Mouse (Mus musculus) urinary bladder, postnatal 10 days (tissue): ENCODE data around the gene Plekho2.

Experiments
- DNase-seq: peaks from one replicate; pipeline ENCODE4 v3.0.0; 2022; ENCODE audit warnings: low spot score

The Plekho2 gene

DNA sequence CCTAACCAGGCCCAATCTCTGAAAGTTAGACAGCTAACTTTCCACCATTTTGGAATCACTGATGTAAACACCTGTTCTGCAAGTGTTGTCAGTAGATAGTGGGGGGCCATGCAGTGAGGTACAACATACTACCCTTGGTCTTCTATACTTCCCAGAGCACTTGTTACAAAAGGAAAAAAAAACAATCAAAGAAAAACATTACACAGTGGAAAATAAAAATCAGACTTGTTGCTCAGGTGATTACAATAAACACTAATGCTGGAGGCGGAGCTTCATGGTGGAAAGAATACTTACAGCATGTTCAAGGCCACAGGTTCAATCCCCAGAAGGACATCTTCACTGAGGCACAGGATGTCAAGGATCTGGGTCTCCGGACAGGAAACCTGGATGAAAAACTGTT is 27.1 kb downstream of the Plekho2 start:
- DNase-seq: no peak

DNA sequence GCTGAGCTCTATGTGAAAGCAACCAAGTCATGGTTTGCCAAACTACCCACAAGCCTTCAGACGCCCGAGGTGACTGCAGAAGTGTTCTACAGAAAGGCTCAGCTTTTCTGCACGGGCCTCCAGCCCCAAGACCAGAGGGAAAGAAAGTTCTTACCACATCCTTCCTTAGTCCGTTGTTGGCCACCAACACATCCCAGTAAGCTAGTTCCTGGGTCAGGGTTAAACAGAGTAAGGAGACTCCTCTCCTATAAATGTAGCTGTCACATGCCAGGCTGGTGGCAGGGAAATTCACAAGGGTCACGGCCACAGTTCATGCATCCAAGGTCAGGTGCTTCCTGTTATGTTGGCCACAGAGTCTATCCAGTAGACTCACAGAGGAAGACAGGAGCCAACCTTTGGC is 27.7 kb downstream of the Plekho2 start:
- no peak for DNase-seq

DNA sequence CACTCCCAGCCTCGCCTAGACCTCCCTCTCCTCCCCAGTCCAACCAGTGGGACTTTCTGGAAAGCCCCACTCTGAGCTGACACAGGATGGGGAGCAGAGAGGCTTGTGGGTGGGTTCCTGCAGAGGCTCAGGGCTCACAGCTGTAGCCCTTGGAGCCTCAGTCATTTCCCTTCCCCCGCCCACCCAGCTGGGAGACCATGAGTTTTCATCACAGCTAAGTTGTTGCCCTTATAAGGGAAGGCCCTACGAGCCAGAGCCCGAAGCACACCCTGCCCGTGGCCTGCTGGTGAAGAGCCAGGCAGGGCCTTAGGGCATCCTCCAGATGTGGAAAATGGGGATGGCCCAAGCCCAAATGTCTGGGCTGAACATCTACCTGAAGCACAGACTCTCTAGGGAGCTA is 28.8 kb downstream of the Plekho2 start:
- peak; percentile 53 for DNase-seq

DNA sequence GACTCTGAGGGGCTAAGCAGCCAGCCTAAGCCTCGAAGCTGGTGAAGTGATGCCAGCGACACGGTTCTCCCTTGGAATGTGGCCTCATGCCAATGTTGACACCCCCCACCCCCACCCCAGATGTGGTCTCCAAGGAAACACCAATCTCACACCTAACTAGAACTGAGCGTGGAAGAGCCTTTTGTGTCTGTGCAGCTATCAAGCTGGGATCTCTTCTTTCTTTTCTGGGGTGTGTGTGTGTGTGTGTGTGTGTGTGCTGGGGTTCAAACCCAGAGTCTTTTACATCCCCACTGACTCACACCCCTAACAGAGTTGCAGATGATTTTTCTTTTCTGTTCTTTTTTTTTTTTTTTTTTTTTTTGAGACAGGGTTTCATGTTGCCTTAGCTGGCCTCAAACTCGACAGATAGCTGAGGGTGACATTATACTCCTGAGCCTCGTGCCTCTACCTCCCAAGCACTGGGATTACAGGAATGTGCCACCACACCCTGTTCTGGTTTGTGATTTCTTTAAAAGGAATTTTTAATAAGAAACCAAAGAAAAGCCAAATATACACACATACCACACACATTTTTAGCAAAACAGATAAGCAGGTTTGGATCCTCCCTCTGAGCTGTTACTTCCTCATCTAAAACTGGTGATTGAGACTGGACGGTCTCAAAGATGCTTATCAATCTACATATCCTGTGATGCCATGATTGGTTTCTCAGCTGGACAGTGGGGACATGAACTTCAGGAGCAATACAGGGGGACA is 29.6 kb downstream of the Plekho2 start:
- DNase-seq: no peak

DNA sequence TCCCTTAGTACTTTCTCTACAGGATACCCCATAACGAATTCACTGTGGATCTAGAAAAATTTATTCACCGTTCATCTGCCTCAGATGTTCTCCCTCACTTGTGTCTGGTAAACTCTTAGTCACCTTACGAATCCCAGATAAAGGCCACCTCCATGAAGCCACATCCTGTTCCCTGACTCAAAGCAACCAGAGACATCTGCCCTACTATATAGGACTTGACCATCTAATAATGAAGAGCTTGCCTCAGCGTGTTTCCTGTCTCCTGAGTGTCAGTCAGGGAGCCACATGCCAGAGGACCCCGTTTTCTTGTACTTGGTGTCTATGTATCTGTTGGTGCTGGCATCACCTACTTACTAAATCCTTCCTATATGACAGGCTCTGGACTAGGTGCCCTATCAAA is 30.2 kb downstream of the Plekho2 start:
- no peak for DNase-seq

DNA sequence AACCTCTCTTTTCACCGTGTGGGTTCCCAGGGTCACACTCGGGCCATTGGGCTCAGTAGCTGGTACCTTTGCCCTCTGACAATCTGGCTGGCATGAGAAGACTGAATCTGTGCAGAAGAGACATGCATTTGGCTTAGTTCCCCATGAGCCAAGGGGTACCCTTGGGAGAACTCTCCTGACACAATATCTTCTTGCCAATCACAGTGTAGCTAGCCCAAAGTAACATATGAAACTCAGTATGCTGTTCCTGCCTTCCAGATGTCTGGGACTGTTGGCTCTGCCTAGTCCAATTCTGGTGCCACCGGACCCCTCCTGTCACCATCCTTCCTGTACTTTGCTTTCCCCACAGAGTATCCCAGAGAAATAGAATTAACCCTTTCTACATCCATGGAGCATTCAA is 30.7 kb downstream of the Plekho2 start:
- no peak for DNase-seq

DNA sequence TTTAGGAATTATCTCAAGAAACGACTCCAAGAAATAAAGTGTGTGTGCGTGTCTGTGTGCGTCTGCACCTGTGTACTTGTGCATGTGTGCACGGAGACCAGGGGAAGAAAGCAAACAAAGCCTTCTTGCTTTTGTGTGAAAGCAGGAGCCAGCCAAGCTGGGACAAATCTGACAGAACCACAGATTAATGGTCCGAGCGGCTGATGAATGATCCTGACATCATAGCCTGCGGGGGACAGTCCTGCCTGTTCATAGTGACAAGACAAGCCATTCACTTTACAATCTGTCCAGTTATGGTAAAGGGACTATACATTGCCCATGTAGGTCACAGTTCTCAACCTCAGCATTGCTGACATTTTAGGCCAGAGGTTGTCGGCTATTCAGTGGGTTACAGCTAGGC is 31.5 kb downstream of the Plekho2 start:
- no peak for DNase-seq

DNA sequence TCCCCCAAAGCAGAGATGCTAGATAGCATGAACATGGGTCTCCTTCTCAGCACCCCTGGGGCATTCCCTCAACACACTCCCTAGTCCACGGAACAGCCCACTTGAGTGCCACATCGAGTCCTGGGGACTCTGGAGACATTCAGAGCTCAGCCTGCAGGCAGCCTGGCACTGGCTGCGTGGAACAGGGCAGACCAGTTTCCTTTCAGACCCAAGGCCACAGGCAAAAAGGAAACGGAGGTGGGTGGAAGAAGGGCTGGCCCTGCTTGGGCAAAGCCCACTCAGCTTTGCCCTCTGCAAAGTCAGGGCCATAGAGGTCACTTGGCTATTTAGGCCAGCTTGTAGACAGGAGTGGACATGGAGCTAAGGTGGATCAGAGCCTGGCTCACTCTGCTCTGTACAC is 32.0 kb downstream of the Plekho2 start:
- no peak for DNase-seq

DNA sequence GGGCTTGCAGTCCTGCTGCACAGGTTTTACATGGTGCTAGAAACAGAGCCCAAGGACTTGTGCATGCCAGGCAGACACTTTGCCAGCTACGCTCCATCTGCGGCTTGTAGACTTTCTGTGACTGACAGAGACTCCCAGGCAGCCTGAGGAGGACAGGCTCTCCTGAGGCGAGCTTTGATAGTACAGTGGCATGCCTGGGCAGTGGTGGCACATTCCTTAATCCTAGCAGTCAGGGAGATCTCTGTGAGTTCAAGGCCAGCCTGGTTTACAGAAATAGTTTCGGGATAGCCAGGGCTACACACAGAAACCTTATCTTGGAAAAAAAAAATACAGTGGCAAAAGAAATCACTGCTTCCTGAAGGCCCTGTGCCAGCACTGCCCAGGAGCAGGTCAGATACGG is 32.7 kb downstream of the Plekho2 start:
- no peak for DNase-seq

DNA sequence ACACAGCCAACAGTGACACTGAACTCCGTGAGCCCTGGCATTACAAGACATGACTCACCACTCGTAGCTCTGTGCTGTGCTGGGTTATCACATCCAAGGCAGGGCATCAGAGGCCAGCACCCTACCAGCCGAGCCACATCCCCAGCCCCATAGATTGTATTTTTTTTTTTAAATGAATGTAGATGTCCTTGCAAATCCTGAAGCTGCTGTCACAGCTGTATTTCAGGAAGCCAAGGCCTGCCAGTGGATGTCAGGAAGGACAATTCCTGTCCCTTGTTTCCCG is 33.5 kb downstream of the Plekho2 start:
- DNase-seq: no peak

DNA sequence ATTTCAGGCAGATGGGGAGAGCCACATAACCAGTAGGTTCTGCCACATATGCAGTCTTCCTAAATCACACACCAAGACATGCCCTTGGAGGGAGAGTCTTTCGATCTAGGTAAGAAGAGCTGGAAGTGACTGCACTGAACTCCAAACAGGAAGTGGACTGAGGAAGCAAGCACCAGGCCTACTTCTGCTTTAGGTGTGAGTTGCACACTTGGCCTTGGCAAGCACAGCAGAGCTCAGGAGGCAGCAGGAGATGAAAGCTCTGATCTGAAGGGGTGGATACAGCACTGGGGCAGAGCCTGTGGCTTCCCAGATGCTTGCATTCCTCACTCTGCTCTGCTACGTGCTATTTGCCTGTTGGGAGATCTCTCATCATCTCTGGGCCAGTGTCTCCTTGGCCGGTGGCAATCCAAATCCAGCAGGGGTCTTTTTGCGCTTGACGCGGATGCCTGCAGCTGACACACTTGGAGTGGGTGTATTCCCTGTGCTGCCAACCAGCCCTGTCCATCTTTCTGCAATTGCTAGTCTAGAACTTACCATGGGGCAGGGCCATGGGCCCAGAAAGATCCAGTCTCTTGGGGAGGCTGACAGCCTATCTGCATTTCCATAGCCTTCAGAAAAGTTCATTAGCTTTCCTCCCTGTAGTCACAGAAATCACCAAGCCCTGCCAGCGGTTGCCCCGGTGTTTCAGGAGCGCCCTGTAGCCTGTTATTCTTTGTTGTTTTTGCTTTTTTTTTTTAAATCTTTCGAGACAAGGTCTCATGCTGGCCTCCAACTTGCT is 34.0 kb downstream of the Plekho2 start:
- DNase-seq: no peak

DNA sequence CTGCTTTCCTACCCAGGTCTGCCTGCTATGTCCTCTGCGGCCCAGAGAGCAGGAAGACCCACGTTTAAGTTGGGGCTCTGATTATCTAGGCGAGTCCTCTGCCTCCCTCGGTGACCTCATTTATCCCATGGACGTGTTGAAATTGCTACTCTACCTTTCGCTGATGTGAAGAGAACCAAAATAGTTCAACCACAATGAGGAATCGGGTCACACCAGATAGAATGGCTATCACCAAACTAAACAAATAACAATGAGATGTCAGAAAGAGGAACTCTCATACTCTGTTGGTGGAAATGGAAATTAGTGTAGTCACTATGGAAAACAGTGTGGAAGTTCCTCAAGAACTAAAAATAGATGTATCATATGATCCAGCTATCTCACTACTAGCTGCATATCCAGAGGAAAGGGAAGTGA is 37.7 kb downstream of the Plekho2 start:
- no peak for DNase-seq

DNA sequence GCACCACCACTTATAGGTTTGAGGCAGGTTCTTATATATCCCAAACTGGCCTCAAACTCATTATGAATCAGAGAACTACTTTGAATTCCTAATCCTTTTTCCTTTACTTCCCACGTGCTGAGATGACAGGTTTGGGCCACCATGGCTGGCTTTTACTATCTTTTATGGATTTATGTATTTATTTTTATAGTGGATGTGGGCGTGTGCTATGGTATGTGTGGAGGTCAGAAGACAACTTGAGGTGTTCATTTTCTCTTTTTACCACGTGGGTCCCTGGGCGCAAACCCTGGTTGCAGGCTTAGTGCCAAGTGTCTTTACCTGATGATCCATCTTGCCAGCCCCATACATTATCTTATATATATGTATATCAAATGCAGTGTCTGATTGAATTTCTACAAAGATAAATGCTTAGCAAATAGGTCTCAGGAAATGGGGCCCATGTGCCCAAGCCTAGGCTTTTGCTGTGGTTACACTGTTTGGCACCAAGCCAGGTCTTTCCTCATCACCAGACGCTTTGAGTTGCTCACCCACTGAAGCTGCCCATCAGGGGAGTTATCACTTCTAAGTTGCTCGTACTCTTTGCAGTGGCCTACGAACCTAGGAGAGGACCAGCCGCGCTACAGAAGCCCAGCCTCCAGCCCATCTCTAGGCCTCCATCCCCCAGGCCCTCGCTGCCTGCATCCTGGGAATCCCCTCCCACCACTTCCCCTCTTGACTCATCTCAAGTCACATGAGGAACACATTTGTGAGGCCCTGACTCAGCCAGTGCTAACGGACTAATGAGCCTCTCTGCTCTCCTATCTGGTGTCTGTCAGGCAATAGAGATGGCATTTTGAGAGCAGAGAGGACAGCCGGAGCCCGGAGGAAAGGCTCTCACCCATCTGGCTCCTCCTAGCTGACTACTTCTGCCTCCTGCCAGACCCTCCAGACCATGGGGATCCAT is 38.4 kb downstream of the Plekho2 start:
- no peak for DNase-seq

DNA sequence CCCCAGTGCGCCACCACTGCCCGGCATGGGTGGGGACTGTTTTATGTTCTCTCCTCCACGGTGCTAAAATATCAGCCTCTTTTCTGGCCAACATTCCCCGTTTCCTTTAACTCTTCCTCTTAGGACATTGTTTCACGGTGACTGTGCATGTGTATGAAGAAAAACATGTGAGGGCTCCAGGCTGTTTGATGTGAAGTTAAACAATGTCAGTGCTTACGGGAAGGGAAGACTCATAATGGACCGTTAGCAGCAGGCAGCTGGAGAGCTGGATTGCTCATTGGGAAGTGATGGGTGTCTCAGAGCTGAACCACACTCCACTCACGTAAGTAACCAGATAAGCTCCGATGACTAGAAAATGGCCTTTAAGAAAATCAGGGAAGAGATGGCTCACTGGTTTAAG is 40.1 kb downstream of the Plekho2 start:
- no peak for DNase-seq

DNA sequence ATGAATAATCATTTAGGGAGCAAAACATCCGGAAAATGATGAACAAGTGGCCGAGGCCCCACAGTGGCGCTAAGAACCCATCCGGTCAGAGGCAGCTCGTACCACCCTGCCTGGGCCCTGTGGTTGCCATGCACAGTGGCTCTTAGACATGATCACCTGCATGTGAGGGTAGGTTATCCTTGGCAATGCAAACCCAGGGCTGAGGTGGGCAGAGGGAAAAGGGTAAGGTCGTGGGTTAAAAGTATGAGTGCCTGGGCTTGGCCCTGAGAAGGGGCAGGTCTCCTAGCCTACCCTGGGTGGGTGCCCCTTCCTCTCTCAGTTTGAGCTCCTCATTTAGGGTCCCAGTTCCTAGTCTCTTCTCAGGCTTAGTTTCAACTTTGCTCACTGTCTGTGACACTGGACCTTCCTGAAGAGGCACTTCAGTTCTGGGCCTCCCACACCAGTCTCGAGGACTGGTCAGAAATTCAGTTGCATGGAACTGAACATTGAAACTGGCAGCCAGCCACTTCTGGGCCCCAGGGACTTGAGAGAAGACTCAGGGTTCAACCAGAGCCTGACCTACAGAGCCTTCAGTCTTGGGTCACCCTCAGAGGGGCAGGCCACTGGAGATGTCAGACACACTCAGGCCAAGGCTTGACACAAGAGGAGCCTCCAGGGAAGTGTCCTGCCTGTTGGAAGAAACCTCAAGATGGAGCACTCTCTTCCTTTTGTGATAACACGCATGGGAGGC is 41.8 kb downstream of the Plekho2 start:
- no peak for DNase-seq

DNA sequence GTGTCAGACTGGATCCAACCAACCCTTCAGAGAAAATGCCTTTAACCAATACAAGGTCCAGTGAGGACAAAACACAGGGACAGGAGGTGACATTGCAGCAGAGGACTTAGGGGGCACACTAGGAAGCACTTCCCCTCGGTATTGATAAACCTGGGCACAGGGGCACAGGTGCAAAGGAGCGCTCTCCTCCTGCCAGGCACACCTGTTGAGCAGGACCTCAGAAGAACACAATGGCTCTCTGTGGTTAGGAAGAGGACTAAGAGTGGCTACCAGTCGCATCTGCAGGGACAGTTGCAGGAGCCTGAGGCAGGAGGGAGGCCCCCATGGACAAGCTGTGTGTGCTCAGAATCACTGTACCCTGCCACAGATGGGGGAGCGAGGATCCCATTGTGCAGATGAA is 43.3 kb downstream of the Plekho2 start:
- DNase-seq: no peak

DNA sequence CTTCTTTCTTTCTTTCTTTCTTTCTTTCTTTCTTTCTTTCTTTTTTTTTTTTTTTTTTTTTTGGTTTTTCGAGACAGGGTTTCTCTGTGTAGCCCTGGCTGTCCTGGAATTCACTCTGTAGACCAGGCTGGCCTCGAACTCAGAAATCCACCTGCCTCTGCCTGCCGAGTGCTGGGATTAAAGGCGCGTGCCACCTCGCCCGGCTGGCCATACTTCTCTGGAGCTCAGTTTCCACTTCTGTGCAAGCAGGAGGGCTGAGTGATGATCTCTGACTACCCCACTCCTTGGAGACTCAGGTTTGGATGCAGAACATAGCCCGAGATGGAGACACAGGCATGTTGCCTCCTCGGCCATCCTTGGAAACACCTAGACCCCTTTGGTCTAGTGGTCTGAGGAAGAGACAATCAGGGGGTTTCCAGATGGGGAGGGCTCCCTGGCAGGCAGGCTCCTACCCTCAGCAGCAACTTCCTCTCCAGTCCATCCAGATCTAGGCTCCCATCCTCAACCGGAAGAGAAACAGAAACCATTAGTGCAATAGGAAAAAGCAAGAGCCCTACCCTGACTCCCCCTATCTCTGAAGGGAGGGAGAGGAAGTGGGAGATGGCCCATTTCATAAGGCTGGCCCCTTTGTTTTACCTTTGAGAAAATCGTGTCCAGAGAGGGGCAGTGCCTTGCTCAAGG is 43.9 kb downstream of the Plekho2 start:
- DNase-seq: no peak

DNA sequence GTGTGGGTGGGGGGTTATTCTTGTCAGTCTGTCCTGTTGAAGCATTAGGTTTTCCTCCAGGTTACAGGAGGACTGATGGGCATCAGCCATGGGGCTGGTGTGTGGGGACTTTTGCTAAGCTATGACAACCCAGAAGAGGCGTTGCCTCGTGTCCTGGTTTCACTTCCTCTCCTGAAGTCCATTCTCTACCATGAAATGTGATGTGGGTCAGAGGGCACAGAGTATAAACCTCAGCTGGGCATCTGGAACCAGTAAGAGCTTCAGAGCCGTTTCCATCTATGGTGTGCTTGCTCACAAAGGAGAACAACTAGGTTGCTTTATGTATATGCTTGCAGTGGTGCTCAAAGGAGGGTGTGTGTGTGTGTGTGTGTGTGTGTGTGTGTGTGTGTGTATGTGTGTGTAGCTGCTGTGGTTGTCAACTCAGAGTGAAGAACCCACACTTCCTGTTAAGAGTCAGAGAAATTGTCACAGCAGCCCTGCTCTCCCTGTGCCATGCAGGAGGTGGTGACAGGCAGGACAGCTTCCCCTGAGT is 44.6 kb downstream of the Plekho2 start:
- DNase-seq: no peak

DNA sequence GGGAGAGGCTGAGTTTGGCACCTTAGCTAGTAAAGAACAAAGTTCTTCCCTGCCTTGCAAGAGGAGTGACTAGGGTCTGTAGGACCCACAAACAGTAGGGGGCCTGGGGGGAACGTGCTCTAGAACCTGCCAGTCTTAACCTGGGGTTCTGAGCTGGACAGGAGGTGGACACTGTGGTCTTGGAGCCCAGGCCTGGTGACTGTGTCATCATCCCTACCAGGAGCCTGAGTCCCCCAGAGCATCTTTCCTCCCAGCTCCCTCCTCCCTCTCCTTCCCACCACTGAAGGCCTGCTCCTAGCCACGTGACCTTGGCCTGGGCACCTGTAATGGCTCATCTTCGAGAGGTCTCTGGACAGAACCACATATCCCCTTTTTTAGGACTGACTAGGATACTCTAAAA is 45.7 kb downstream of the Plekho2 start:
- no peak for DNase-seq

DNA sequence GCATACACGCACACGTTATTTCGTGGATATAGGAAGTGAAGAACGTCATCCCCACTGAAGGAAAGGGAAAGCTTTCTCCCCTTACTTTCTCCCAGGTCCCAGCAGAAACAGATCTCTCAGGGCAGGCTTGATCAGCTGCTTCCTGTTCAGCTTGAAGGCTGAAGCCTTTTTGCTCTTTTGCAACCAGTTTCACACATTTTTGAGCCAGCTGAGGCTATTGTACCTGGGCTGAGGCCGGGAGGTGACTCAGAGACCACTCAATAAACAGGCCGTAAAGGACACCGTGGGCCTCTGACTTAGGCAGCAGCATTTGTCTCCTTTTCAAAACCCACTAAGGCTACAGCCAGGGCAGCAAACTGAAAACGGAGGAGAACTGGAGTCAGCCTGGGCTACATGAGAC is 46.9 kb downstream of the Plekho2 start:
- DNase-seq: no peak

DNA sequence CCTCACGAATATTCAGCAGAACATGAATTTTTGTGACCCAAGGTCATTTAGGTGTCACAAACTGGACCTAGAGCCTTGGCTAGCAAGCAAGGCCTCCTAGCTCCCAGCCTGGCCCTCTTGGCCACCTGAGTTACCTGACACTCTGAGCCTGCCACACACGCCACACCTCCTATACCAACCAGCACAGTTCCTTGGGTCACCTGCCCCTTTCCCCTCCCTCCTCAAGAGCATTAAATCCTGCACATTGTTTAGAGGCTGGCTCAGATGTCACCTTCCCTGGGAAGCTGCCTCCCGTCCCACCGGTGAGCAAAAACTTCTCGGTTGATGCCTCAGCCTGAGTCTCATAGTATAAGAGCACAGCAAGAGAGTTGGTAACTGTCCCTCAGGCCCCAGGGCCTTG is 48.6 kb downstream of the Plekho2 start:
- DNase-seq: no peak
